Mouse (Mus musculus) left cerebral cortex, adult 9 months (tissue): ENCODE data around the gene Acss1.

Experiments
- DNase-seq, 2 experiments: peaks; one replicate each; pipeline ENCODE4 v3.0.0; 2022; ENCODE audit warnings: low spot score in 2 of 2

Gene Acss1

DNA sequence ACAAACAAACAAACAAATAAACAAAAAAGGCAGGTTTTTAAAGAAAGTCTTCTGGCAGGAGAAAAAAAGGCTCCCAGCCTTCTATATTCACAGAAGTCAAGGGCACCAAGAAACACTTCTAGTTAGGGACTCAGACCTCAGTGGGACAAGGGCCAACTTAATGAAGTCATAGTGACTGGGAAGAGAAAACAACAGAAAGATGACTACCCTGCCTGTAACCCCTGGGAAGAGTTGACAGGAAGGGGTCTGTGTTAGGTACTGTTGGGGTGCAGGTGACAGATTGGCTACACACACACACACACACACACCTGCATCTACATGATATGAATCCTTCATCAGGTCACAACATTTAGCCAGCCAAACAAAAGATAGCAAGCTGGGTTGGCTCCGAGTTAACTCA, 25.1 kb downstream of the Acss1 start:
- no peak for DNase-seq

- no peak for DNase-seq
Observed at GRCm38 (mm10) chr2:150638370-150638733, 29.9 kb downstream of the Acss1 start.

GRCm38 (mm10) chr2:150637702-150638369, 30.5 kb downstream of the Acss1 start:
- DNase-seq = no peak

- no peak for DNase-seq
Observed at GRCm38 (mm10) chr2:150635877-150636446, 32.3 kb downstream of the Acss1 start.

- DNase-seq = no peak
Observed at GRCm38 (mm10) chr2:150629255-150629654, 39.0 kb downstream of the Acss1 start.

GRCm38 (mm10) chr2:150627140-150627539, 41.2 kb downstream of the Acss1 start:
- DNase-seq = no peak

DNA sequence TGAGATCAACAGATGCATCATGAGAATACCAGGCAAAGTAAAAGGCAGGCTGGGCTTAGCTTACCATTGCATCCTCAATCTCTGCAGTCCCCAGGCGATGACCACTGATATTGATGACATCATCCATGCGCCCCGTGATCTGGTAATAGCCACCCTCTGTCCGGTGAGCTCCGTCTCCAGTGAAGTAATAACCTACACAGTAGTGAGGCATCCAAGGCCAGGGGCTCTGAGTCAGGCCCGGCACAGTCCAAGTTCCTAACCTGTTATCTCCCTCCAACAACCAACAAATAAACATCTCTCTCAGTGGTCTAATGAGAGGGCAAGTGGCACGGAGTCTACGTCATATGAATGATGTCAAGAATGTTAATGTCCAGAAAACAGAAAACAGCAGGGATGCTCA, 43.4 kb downstream of the Acss1 start:
- DNase-seq = no peak

DNA sequence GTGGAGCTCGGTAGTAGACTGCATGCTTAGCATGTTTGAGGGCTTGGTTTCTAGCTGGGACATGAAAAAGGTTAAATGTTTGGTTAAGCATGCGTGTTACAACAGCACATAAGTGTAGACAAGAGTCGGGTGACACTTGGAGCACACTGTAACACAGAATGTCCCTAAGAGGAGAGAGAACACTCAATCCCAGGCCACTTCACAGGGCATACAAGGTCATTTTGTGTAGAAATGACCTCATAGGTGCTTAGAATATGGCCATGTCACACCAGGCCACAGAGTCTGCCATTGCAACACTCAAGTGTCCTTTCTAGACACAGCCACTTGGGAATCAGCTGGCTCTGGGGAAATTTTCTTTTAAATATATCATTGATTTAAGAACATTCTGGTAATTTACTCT, 44.3 kb downstream of the Acss1 start:
- no peak for DNase-seq

DNA sequence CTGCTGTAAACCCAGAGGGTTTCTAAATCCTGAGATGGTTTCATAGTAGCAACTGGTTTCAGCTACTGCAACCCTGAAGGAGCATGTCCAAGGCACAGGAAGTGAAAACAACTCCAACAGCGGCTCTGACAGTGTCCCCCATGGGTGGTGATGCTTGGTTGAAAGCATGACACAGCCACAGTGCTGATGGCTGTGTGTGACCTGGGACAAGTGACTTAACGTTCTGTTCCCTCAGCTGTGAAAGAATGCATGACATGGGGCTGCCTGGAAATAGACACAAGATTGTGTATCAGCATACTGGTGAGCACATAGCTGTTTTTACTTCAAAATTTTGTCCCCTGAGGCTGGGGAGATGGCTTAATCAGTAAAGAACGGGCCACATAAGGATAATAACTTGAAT, 46.6 kb downstream of the Acss1 start:
- DNase-seq = no peak

DNA sequence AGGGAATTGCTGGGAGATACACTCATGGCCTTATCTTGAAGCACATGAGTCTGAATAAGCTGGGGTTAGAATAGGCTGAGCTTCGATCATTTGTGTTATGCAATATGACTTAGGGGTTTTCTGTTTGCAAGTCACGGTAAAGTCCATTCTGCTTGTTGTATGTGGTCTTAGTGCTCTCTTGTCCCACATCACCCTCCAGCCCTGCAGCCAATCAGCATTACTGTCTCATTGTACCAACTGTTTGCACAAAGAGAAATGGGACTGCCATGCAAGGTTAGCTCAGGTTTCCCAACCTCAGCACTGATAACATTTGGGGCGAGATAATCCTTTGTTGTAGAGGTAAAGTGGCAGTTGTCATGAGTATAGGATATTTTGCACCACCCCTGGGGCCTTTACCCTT, 58.2 kb downstream of the Acss1 start:
- DNase-seq = no peak

GRCm38 (mm10) chr2:150608872-150609560, 59.3 kb downstream of the Acss1 start:
- peak; percentile 59 to 86 for DNase-seq

GRCm38 (mm10) chr2:150608087-150608799, 60.1 kb downstream of the Acss1 start, which contains the start of gene Apmap:
Gene Apmap, minus strand, starts transcription at chr2:150608567.
- peak; percentile 88 to 97 for DNase-seq

DNA sequence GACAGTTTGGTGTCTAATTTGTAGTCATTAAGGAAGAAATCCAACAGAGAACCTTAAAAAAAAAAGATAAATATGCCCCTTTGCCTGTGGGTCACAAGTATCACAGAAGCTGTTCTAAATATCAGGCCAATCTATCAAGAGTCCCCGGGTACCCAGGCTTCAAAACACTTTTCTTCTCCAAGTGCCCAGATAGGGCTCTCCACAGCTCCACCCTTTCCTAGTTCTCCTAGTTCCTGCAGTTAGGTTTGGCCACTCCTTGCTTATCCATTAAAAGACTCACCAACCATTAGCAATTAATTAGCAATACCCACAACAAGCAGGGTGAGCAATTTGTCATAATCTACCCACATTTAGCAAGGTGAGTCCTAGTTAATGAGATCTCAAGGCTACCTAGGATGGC, 61.2 kb downstream of the Acss1 start:
- DNase-seq = no peak

DNA sequence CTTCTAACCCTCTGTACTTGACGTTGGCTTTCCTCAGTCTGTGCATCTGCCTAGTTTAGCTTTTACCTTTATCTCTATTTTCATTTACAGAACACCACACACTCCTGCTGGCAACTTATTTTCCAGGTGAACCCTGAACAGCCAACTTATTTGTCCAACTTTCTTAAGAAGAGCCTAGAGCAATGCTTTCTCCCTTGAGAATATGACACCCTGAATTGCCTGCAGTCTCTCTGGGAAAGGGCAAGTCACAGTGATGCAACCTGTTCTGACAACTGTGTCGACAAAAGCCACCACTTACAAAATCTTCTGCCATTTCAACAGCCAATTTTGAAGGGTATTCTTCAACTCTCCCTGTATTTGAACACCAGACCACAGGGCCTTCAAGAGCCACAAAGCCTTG, 63.5 kb downstream of the Acss1 start:
- no peak for DNase-seq

DNA sequence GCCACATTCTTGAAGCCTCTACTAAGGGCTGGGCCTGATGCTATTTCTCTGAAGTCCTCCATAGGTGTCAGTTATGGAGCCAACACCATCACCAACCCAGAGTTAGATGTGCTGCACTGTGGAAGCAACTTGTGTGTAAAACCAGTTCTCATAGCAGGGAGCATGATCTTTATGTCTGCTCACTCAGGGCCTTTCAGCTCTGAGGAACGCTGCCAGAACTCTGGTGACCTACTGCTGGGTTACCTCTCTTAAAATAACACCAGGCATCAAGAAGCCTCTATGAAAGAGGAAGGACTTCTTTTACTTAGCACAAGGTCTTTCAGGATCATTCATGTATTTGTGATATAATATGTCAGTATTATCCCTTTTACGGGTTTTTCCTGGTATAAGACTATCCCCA, 66.1 kb downstream of the Acss1 start:
- no peak for DNase-seq

- DNase-seq = no peak
Observed at GRCm38 (mm10) chr2:150600263-150600662, 68.0 kb downstream of the Acss1 start.

DNA sequence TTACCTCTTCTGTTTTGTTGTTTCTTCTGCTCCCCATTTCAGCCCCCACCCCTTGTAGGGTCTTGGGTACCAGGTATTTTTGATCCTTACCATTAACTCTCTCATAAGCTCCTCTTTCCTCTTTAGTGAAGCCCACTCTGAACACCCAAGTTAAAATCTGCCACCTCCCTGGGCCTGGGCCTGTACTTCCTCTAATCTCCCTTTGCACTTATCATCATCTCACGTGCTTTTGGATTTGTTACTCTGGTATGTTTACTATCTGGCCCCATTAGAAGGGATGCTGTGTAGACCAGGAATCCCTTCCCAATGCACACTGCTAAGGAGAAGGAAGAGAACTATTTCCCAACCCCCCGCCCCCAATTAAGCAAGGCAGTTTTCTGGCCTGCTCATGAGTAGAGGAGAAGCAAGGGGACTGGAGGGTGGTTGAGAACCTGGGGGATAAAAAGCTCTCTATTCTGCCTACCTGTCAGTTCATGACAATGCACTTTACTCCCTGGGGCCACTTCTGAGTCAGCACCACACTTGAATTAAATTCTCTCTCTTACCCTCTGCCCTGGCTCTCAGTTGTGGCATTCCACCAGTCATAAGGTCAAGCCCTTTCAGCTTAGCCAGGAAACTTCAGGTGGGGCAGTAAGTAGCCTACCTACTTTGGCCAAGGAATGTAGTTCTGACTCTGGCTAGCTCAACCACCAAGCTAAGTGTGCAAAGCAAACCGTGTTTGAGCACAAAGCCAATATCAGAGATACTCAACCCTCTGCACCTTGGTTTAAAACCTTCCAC, 72.7 kb downstream of the Acss1 start:
- no peak for DNase-seq

- DNase-seq = no peak
Observed at GRCm38 (mm10) chr2:150589076-150589475, 79.2 kb downstream of the Acss1 start.

GRCm38 (mm10) chr2:150579628-150580027, 88.7 kb downstream of the Acss1 start:
- no peak for DNase-seq

DNA sequence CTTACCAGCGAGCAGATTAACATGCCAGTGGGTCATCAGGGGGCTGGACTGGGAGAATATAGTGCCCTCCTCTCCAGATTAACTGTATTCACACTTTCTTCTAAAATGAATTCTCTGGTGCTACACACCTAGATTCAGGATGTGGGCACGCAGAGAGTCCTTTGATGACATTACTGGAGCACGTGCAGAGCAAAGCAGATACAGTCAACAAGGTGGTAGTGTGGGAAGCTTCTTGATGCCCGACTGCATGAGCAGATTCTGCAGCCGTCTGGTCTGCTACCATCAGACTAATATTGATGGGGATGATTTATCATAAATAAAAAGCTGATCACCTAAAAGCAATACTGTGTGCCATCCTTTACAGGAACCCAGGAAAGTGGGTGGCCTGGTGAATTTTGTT, 89.7 kb downstream of the Acss1 start:
- no peak for DNase-seq

DNA sequence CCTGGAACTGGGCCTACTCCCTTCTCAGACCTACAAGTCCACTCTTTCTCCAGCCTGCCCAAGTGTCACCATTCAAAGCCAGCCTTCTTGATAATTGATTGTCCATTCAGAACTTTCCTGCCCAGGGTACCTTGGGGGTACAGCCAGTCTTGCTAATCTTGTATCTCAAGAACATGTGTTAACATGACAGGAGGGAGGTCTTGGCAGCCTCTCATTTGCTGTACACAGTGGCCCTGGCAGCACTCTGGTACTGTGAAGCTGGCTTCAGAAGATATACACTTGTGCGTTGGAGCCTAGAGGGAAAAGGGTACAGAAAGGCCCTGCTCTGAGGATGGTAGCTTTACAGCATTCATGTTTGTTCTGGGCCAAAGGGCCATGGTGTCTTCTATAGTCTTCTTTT, 92.0 kb downstream of the Acss1 start:
- no peak for DNase-seq

- DNase-seq = no peak
Observed at GRCm38 (mm10) chr2:150572463-150572862, 95.8 kb downstream of the Acss1 start.
